Mouse (Mus musculus) liver, adult 2 months (tissue): ENCODE results near the gene Hdhd5.

Source experiments
- CTCF ChIP-seq: fragments of 200-500 bp; IDR thresholded peaks from 2 replicates; pipeline ENCODE4 v1.5.1; 2011; ENCODE audit warnings: low read depth, low read length, control low read depth
- POLR2A ChIP-seq: fragments of 200-500 bp; IDR thresholded peaks from 2 replicates; pipeline ENCODE4 v1.6.1; 2011; ENCODE audit warnings: low read length, control low read depth; ENCODE audit not compliant: insufficient read depth; ENCODE audit errors: extremely low read depth

GRCm38 (mm10) chr6:120511212-120511611, 19.9 kb downstream of the Hdhd5 start:
- TF ChIP-seq POLR2A (no peak), CTCF (no peak)
